Mouse (Mus musculus) intestine, embryonic 14.5 days (tissue): ENCODE data around the gene H2-Eb1. TPM values are rescaled to one million over a fixed set of nuclear protein-coding genes. Genes with fewer than 3 reads are reported as not detected.
"Not testable (repeated sequence)": the region's sequence is repeated elsewhere in the genome, so short reads cannot be mapped to it uniquely, and the experiment has no call there.

Experiments
- ATAC-seq: fragments of 200-750 bp; cut with Nextera tagmentation; replicated peaks from 2 replicates; pipeline ENCODE4 v1.8.0; 2017; ENCODE audit warnings: low read depth, moderate number of reproducible peaks, moderate TSS enrichment, moderate library complexity; ENCODE audit not compliant: low FRiP score, low TSS enrichment
- DNase-seq: peaks from one replicate; pipeline ENCODE4 v3.0.0-alpha.2; 2018; ENCODE audit warnings: low spot score
- H3K27ac ChIP-seq: fragments of 300-500 bp; sonication (generic); 2 replicates; pipeline ENCODE4 v1.5.1; 2014; ENCODE audit warnings: low read depth, mild to moderate bottlenecking, control low read depth
- H3K27me3 ChIP-seq: fragments of 300-500 bp; sonication (generic); replicated peaks from 2 replicates; pipeline ENCODE4 v1.6.1; 2014; ENCODE audit warnings: low read length, control low read depth; ENCODE audit not compliant: control insufficient read depth, insufficient read depth
- H3K36me3 ChIP-seq: fragments of 300-500 bp; sonication (generic); 2 replicates; pipeline ENCODE4 v1.6.1; 2014; ENCODE audit warnings: low read length, control low read depth; ENCODE audit not compliant: control insufficient read depth, insufficient read depth
- H3K4me1 ChIP-seq: fragments of 300-500 bp; sonication (generic); replicated peaks from 2 replicates; pipeline ENCODE4 v1.6.1; 2014; ENCODE audit warnings: low read length, control low read depth, mixed read lengths; ENCODE audit not compliant: control insufficient read depth, insufficient read depth
- H3K4me2 ChIP-seq: fragments of 300-500 bp; sonication (generic); 2 replicates; pipeline ENCODE4 v1.6.1; 2014; ENCODE audit warnings: low read length
- H3K4me3 ChIP-seq: fragments of 300-500 bp; sonication (generic); 2 replicates; pipeline ENCODE4 v1.5.1; 2014; ENCODE audit warnings: low read depth, low read length, control low read depth, mixed read lengths
- H3K9ac ChIP-seq: fragments of 300-500 bp; sonication (generic); 2 replicates; pipeline ENCODE4 v1.6.1; 2014; ENCODE audit warnings: mild to moderate bottlenecking, low read length
- H3K9me3 ChIP-seq: fragments of 300-500 bp; sonication (generic); 2 replicates; pipeline ENCODE4 v1.6.1; 2016; ENCODE audit warnings: low read length, control low read depth; ENCODE audit not compliant: control insufficient read depth
- WGBS: fragments of 180-500 bp; shearing (Covaris S2); extraction: QIAGEN DNeasy Blood & Tissue Kit; methylation state at CpG from one replicate; pipeline ENCODE4 v1.1.7; 2014; 5-methylcytosine and 5-hydroxymethylcytosine counted together
- polyA plus RNA-seq: library from polyadenylated mRNA; unstranded; fragments of >200 nt; fragmentation: Nextera tagmentation; extraction: Ambion mirVana; gene quantifications from 2 replicates; pipeline ENCODE4 v1.2.1, GENCODE M21; 2014

The H2-Eb1 gene
- polyA plus RNA-seq, 1 experiment from 2014 or later, result 4.1 TPM

- Histone ChIP-seq H3K4me1 (no peaks in the 10 kb centered on the region), H3K9me3 (no peaks in the 10 kb centered on the region), H3K36me3 (no peaks in the 10 kb centered on the region), H3K27me3 (0 out of 2 replicates have a peak, but pooled peaks cover 2% of the 10 kb centered on the region), H3K4me2 (no peak overlapping the region), H3K9ac (no peak overlapping the region), H3K4me3 (no peak overlapping the region), H3K27ac (no peak overlapping the region)
- ATAC-seq (no peak), DNase-seq (no peak)
- 82% methylated on average over 2 of the region's 2 CpGs for WGBS
Observed at GRCm38 (mm10) chr17:34306407-34306806, 740 bp downstream of the H2-Eb1 start.

GRCm38 (mm10) chr17:34307216-34307615, 1.5 kb downstream of the H2-Eb1 start:
- Histone ChIP-seq H3K27ac (no peak overlapping the region), H3K9me3 (no peaks in the 10 kb centered on the region), H3K9ac (no peak overlapping the region), H3K4me2 (no peak overlapping the region), H3K27me3 (0 out of 2 replicates have a peak, but pooled peaks cover 2% of the 10 kb centered on the region), H3K36me3 (no peaks in the 10 kb centered on the region), H3K4me1 (no peaks in the 10 kb centered on the region), H3K4me3 (no peak overlapping the region)
- DNase-seq (no peak), ATAC-seq (no peak)

DNA sequence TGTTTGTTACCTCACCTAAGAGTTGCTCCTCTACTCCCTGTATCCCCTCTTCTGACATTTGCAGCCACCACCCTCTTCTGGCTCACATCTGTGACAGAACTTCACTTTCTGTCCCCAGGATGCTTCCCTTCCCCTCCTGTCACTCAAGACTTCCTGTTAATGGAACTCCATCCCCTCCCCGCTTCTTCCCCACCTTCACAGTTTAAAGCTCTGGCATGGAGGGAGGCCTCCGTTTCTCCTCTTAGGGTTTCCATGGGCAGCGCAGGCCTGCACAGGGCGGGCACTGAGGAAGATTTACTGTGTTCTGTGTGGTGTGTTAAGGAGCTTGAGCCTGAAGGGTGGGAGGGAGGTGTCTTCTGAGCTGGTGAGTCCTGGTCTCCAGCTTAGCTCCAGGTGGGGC, 2.5 kb downstream of the H2-Eb1 start:
- Histone ChIP-seq H3K36me3 (no peaks in the 10 kb centered on the region), H3K4me2 (no peak overlapping the region), H3K9ac (no peak overlapping the region), H3K4me1 (no peaks in the 10 kb centered on the region), H3K9me3 (no peaks in the 10 kb centered on the region), H3K4me3 (no peak overlapping the region), H3K27me3 (0 out of 2 replicates have a peak, but pooled peaks cover 2% of the 10 kb centered on the region), H3K27ac (no peak overlapping the region)
- WGBS, result 72% methylated on average over 4 of the region's 4 CpGs
- DNase-seq (no peak), ATAC-seq (no peak)

DNA sequence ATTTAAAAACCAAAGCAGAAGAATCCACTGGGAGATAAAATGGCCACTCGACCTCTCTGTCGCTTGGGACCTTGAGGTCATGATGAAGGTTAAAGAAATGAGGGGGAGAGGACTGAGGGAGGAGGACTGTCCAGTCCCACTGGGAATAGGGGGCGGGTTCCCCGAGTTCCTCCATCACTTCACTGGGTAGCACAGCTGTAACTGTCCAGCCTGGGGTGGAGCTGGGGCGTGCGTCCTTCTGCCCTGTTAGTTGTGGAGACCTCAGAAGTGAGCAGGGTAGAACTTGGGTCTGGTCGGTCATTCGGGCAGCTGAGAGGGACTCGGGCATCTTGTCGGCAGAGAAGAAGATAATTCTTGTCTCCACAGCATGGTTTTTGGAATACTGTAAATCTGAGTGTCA, 3.6 kb downstream of the H2-Eb1 start:
- ATAC-seq, result peak; percentile 10; the same call in 1 of the 2 replicates

DNA sequence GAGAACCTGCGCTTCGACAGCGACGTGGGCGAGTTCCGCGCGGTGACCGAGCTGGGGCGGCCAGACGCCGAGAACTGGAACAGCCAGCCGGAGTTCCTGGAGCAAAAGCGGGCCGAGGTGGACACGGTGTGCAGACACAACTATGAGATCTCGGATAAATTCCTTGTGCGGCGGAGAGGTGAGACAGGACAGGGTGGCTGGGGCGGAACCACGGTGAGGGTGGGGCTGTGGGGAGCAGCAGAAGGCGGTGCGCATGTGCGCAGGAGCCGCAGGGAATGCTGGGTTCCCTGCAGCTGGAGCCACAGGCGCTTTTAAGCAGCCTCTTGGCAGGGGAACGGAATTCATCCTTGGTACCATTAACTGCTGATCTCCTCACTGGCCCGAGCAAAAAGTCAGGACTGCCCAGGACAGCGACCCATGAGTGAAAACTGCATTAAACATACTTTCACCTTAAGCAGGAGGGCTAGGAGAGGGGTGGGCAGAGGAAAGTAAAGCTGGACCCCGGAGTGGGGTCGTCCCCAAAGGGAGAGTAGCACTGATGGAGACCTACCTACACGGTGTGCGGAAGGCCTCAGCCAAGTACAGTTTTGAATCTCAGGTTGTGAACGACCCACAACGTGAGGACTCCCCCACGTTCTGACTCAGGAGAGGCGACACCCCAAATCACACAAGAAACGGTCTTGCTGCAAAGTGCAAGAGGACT, 4.2 kb downstream of the H2-Eb1 start:
- peak overlapping the region; percentile 74 for H3K4me2 ChIP-seq
- H3K4me3 ChIP-seq, result peak overlapping the region; percentile 44
- peak; percentile 73 for DNase-seq
- peak overlapping the region; percentile 49 for H3K9ac ChIP-seq
- H3K36me3 ChIP-seq, result no peaks in the 10 kb centered on the region
- H3K27ac ChIP-seq, result no peak overlapping the region
- H3K4me1 ChIP-seq, result no peaks in the 10 kb centered on the region
- peak; percentile 76 for ATAC-seq
- 0 out of 2 replicates have a peak, but pooled peaks cover 2% of the 10 kb centered on the region for H3K27me3 ChIP-seq
- WGBS, result 26% methylated on average over 38 of the region's 38 CpGs
- no peaks in the 10 kb centered on the region for H3K9me3 ChIP-seq

More for the DNA sequence above, 3.6 kb downstream of the H2-Eb1 start:
- DNase-seq, result no peak
- Histone ChIP-seq H3K9ac (peak overlapping the region; percentile 49), H3K4me2 (peak overlapping the region; percentile 74), H3K4me1 (no peaks in the 10 kb centered on the region), H3K4me3 (peak overlapping the region; percentile 44), H3K27ac (no peak overlapping the region), H3K27me3 (0 out of 2 replicates have a peak, but pooled peaks cover 2% of the 10 kb centered on the region), H3K36me3 (no peaks in the 10 kb centered on the region), H3K9me3 (no peaks in the 10 kb centered on the region)
- 26% methylated on average over 10 of the region's 10 CpGs for WGBS

GRCm38 (mm10) chr17:34310526-34310925, 4.9 kb downstream of the H2-Eb1 start:
- not testable (repeated sequence) for ATAC-seq, H3K4me2 ChIP-seq
- WGBS, result 83% methylated on average over 3 of the region's 3 CpGs

DNA sequence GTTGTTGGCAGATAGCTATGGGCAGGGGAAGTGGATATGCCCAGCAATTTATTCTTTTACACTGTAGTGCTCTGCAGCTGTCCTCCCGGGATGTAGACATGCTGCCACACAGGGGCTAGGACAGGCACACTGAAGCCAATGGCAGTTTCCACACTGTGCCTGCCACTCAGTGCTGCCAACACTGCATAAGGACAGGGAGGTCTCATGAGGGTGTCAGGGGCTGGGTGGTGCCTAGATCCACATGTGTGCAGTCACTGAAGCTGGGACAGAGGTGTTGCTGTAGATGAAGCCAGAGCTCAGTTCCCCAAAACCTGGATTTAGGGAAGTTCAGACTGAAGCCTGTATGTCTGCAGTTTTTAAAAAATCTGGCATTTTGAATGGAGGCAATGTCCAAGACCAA, 6.5 kb downstream of the H2-Eb1 start:
- no peak overlapping the region for H3K27ac ChIP-seq
- no peak overlapping the region for H3K9ac ChIP-seq
- no peak overlapping the region for H3K4me3 ChIP-seq
- no peak for DNase-seq
- H3K36me3 ChIP-seq, result no peaks in the 10 kb centered on the region
- no peak for ATAC-seq
- no peaks in the 10 kb centered on the region for H3K9me3 ChIP-seq
- H3K4me1 ChIP-seq, result no peaks in the 10 kb centered on the region
- H3K27me3 ChIP-seq, result 0 out of 2 replicates have a peak, but pooled peaks cover 2% of the 10 kb centered on the region
- WGBS, result 68% methylated on average over 1 of the region's 1 CpGs
- H3K4me2 ChIP-seq, result no peak overlapping the region

More at GRCm38 (mm10) chr17:34310526-34310925, 4.9 kb downstream of the H2-Eb1 start:
- H3K9ac ChIP-seq, H3K4me3 ChIP-seq, DNase-seq, H3K27me3 ChIP-seq, H3K27ac ChIP-seq, H3K4me1 ChIP-seq, H3K9me3 ChIP-seq, H3K36me3 ChIP-seq: not testable (repeated sequence)

GRCm38 (mm10) chr17:34313393-34313792, 7.7 kb downstream of the H2-Eb1 start:
- Histone ChIP-seq H3K27me3 (0 out of 2 replicates have a peak, but pooled peaks cover 2% of the 10 kb centered on the region), H3K9ac (no peak overlapping the region), H3K4me2 (no peak overlapping the region), H3K4me3 (no peak overlapping the region), H3K27ac (no peak overlapping the region), H3K36me3 (no peaks in the 10 kb centered on the region), H3K4me1 (no peaks in the 10 kb centered on the region), H3K9me3 (no peaks in the 10 kb centered on the region)
- peak; percentile 93 for DNase-seq
- 37% methylated on average over 3 of the region's 3 CpGs for whole genome bisulfite sequencing
- no peak for ATAC-seq

DNA sequence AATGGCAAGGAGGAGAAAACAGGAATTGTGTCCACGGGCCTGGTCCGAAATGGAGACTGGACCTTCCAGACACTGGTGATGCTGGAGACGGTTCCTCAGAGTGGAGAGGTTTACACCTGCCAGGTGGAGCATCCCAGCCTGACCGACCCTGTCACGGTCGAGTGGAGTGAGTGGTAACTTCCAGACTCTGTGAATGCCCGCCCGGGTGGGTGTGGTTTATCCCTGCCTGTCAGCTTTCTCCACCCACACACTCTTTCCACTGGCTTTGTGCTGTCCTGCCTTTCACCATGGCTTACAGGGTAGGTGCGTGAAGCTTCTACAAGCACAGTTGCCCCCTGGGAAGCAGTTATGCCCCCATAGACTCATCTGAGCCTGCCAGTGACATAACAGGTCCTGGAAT, 8.6 kb downstream of the H2-Eb1 start:
- Histone ChIP-seq H3K36me3 (no peaks in the 10 kb centered on the region), H3K9me3 (no peaks in the 10 kb centered on the region), H3K9ac (no peak overlapping the region), H3K27me3 (no peaks in the 10 kb centered on the region), H3K27ac (no peak overlapping the region), H3K4me1 (no peaks in the 10 kb centered on the region), H3K4me2 (no peak overlapping the region), H3K4me3 (no peak overlapping the region)
- WGBS, result 64% methylated on average over 9 of the region's 9 CpGs
- no peak for ATAC-seq
- DNase-seq, result no peak
